Mouse (Mus musculus) CH12.LX (cell line): ENCODE measurements at regions not wholly inside any gene's neighbourhood (a gene's known extent, or its start where the extent isn't known, plus 50 kb on each side); places are given as distances from the start of the nearest gene placed in this dataset.

Experiments used
- DNase-seq: peaks from one replicate; pipeline ENCODE4 v3.0.0-alpha.2; 2013; ENCODE audit errors: extremely low read depth
- H3K27ac ChIP-seq: 2 replicates; pipeline ENCODE4 v1.5.1; 2012; ENCODE audit warnings: low read depth, mild to moderate bottlenecking, control low read depth, moderate library complexity; ENCODE audit not compliant: insufficient read depth
- H3K27me3 ChIP-seq: replicated peaks from 2 replicates; pipeline ENCODE3; 2012; ENCODE audit warnings: inconsistent platforms
- H3K36me3 ChIP-seq, 2 experiments: replicated peaks in 1 of 2; 2 replicates each; pipeline versions ENCODE3 to v1.6.1; 2012; ENCODE audit warnings: inconsistent platforms in 1 of 2, low read length in 1 of 2, mild to moderate bottlenecking in 1 of 2, mixed read lengths in 1 of 2, moderate library complexity in 1 of 2; ENCODE audit not compliant: control insufficient read depth in 1 of 2, insufficient read depth in 1 of 2
- H3K4me1 ChIP-seq, 2 experiments: 2 replicates each; pipeline ENCODE4 v1.6.1; 2012; ENCODE audit warnings: inconsistent platforms in 1 of 2, moderate library complexity in 1 of 2; ENCODE audit not compliant: insufficient read depth in 2 of 2, control insufficient read depth in 1 of 2
- H3K4me2 ChIP-seq: 2 replicates; pipeline ENCODE4 v1.6.1; 2012; ENCODE audit warnings: low read depth, mild to moderate bottlenecking, control low read depth; ENCODE audit not compliant: poor library complexity, insufficient read depth, severe bottlenecking
- H3K4me3 ChIP-seq, 3 experiments: fragments of 150-350 bp in 1 of 3; sonication (generic) in 1 of 3; replicated peaks in 1 of 3; 2 replicates each; pipeline versions ENCODE3 to v1.5.1; 2011 to 2012; ENCODE audit warnings: low read depth in 2 of 3, low read length in 2 of 3, mild to moderate bottlenecking in 2 of 3, moderate library complexity in 2 of 3, control low read depth in 1 of 3, improper control_type of control experiment in 1 of 3, inconsistent platforms in 1 of 3, mixed read lengths in 1 of 3; ENCODE audit not compliant: poor library complexity in 1 of 3
- H3K79me2 ChIP-seq: replicated peaks from 2 replicates; pipeline ENCODE4 v1.6.1; 2012; ENCODE audit warnings: mild to moderate bottlenecking, moderate library complexity; ENCODE audit not compliant: control insufficient read depth, poor library complexity, insufficient read depth, severe bottlenecking; ENCODE audit errors: extremely low read depth
- H3K9ac ChIP-seq: 2 replicates; pipeline ENCODE4 v1.6.1; 2012; ENCODE audit warnings: low read depth, mild to moderate bottlenecking, control low read depth, moderate library complexity; ENCODE audit not compliant: insufficient read depth
- H3K9me3 ChIP-seq: replicated peaks from 2 replicates; pipeline ENCODE3; 2012; ENCODE audit warnings: low read length, inconsistent platforms, mixed read lengths
- BHLHE40 ChIP-seq: IDR thresholded peaks from 2 replicates; pipeline ENCODE4 v1.6.1; 2011; ENCODE audit warnings: mild to moderate bottlenecking, low read depth, low read length, improper control_type of control experiment
- E2F4 ChIP-seq: IDR thresholded peaks from 2 replicates; pipeline ENCODE4 v1.6.1; 2011; ENCODE audit warnings: low read depth, low read length, improper control_type of control experiment; ENCODE audit not compliant: insufficient replicate concordance
- ELF1 ChIP-seq: IDR thresholded peaks from 2 replicates; pipeline ENCODE4 v1.6.1; 2014; ENCODE audit warnings: low read depth, mild to moderate bottlenecking, inconsistent platforms, low read length, improper control_type of control experiment
- EP300 ChIP-seq: IDR thresholded peaks from 2 replicates; pipeline ENCODE4 v1.6.1; 2011; ENCODE audit warnings: low read length, improper control_type of control experiment
- GABPA ChIP-seq: IDR thresholded peaks from 2 replicates; pipeline ENCODE4 v1.6.1; 2012; ENCODE audit warnings: low read depth, low read length, improper control_type of control experiment, inconsistent platforms; ENCODE audit not compliant: insufficient replicate concordance
- IRF4 ChIP-seq: IDR thresholded peaks from 2 replicates; pipeline ENCODE4 v1.6.1; 2014; ENCODE audit warnings: low read depth, mild to moderate bottlenecking, inconsistent platforms, low read length, improper control_type of control experiment
- JUN ChIP-seq: IDR thresholded peaks from 2 replicates; pipeline ENCODE4 v1.6.1; 2011; ENCODE audit warnings: low read depth, mild to moderate bottlenecking, low read length, improper control_type of control experiment, moderate library complexity; ENCODE audit not compliant: insufficient read depth
- JUND ChIP-seq: conservative IDR thresholded peaks from 2 replicates; pipeline ENCODE4 v1.6.1; 2011; ENCODE audit warnings: low read depth, low read length, improper control_type of control experiment
- KAT2A ChIP-seq: IDR thresholded peaks from 2 replicates; pipeline ENCODE4 v1.6.1; 2012; ENCODE audit warnings: low read length, improper control_type of control experiment, inconsistent platforms; ENCODE audit not compliant: insufficient replicate concordance
- MAX ChIP-seq: IDR thresholded peaks from 2 replicates; pipeline ENCODE4 v1.6.1; 2011; ENCODE audit warnings: low read length, improper control_type of control experiment
- MAZ ChIP-seq: IDR thresholded peaks from 2 replicates; pipeline ENCODE4 v1.6.1; 2012; ENCODE audit warnings: low read depth, mild to moderate bottlenecking, inconsistent platforms, low read length, improper control_type of control experiment, moderate library complexity
- MEF2A ChIP-seq: IDR thresholded peaks from 2 replicates; pipeline ENCODE4 v1.6.1; 2014; ENCODE audit warnings: low read depth, mild to moderate bottlenecking, inconsistent platforms, low read length, improper control_type of control experiment, borderline replicate concordance
- MXI1 ChIP-seq: IDR thresholded peaks from 2 replicates; pipeline ENCODE4 v1.6.1; 2011; ENCODE audit warnings: mild to moderate bottlenecking, low read depth, low read length, improper control_type of control experiment
- MYC ChIP-seq: IDR thresholded peaks from 2 replicates; pipeline ENCODE4 v1.6.1; 2011; ENCODE audit warnings: low read depth, mild to moderate bottlenecking, improper control_type of control experiment, low read length
- NRF1 ChIP-seq: IDR thresholded peaks from 2 replicates; pipeline ENCODE4 v1.6.1; 2014; ENCODE audit warnings: low read depth, mild to moderate bottlenecking, inconsistent platforms, low read length, improper control_type of control experiment, moderate library complexity
- PAX5 ChIP-seq: IDR thresholded peaks from 2 replicates; pipeline ENCODE4 v1.6.1; 2012; ENCODE audit warnings: low read length, inconsistent platforms, mixed read lengths
- POLR2A ChIP-seq: IDR thresholded peaks from 2 replicates; pipeline ENCODE4 v1.6.1; 2011; ENCODE audit warnings: low read depth, mild to moderate bottlenecking, improper control_type of control experiment, low read length
- POLR2AphosphoS2 ChIP-seq: IDR thresholded peaks from 2 replicates; pipeline ENCODE4 v1.6.1; 2011; ENCODE audit warnings: low read depth, low read length, improper control_type of control experiment
- RAD21 ChIP-seq: IDR thresholded peaks from 2 replicates; pipeline ENCODE4 v1.6.1; 2011; ENCODE audit warnings: low read depth, mild to moderate bottlenecking, low read length, improper control_type of control experiment, moderate library complexity
- SIN3A ChIP-seq: IDR thresholded peaks from 2 replicates; pipeline ENCODE4 v1.6.1; 2012; ENCODE audit warnings: low read length, improper control_type of control experiment, inconsistent platforms
- SMC3 ChIP-seq: IDR thresholded peaks from 2 replicates; pipeline ENCODE4 v1.6.1; 2011; ENCODE audit warnings: low read depth, low read length, improper control_type of control experiment
- TCF12 ChIP-seq: IDR thresholded peaks from 2 replicates; pipeline ENCODE4 v1.6.1; 2014; ENCODE audit warnings: low read depth, mild to moderate bottlenecking, inconsistent platforms, low read length, improper control_type of control experiment
- UBTF ChIP-seq: IDR thresholded peaks from 2 replicates; pipeline ENCODE4 v1.6.1; 2012; ENCODE audit warnings: low read depth, mild to moderate bottlenecking, inconsistent platforms, low read length, improper control_type of control experiment, moderate library complexity
- USF2 ChIP-seq: conservative IDR thresholded peaks from 2 replicates; pipeline ENCODE4 v1.6.1; 2011; ENCODE audit warnings: low read depth, low read length, improper control_type of control experiment
- ZC3H11A ChIP-seq: IDR thresholded peaks from 2 replicates; pipeline ENCODE4 v1.6.1; 2012; ENCODE audit warnings: low read depth, mild to moderate bottlenecking, inconsistent platforms, low read length, improper control_type of control experiment
- ZKSCAN1 ChIP-seq: IDR thresholded peaks from 2 replicates; pipeline ENCODE4 v1.6.1; 2012; ENCODE audit warnings: low read depth, inconsistent platforms, low read length, improper control_type of control experiment, borderline replicate concordance
- ZNF384 ChIP-seq: IDR thresholded peaks from 2 replicates; pipeline ENCODE4 v1.6.1; 2012; ENCODE audit warnings: low read depth, low read length, improper control_type of control experiment, inconsistent platforms
- dilution Hi-C: fragments of 300-500 bp; cut with MboI; formaldehyde crosslinking; loops from 2 replicates; pipeline ENCODE4 v1.14.3; 2020; ENCODE audit warnings: low sequenced_read_pairs; ENCODE audit not compliant: extremely low pct_unique_long_range_greater_than_20kb, extremely low pct_ligation_motif_present
- in situ Hi-C: fragments of 300-500 bp; cut with MboI; formaldehyde crosslinking; loops from 3 replicates; pipeline ENCODE4 v1.14.3; 2019; ENCODE audit warnings: low sequenced_read_pairs, low pct_ligation_motif_present, low pct_unique_long_range_greater_than_20kb, mixed read lengths

GRCm38 (mm10) chr16:76764994-76765393 is 248.5 kb upstream of the Usp25 start:
- Histone ChIP-seq H3K9ac (no peak overlapping the region), H3K4me1 (no peaks in the 10 kb centered on the region), H3K79me2 (no peaks in the 10 kb centered on the region), H3K36me3 (no peaks in the 10 kb centered on the region), H3K4me3 (no peak overlapping the region), H3K27me3 (no peaks in the 10 kb centered on the region), H3K27ac (no peak overlapping the region), H3K9me3 (peaks cover 66% of the 10 kb centered on the region), H3K4me2 (no peak overlapping the region)
- TF ChIP-seq MXI1 = no peak
- no peak for TF ChIP-seq POLR2A
- no peak for TF ChIP-seq MAX
- TF ChIP-seq EP300 = no peak
- TF ChIP-seq BHLHE40 = no peak
- DNase-seq = no peak
- dilution Hi-C loops = no loop called here
- in situ Hi-C loops = no loop called here

GRCm38 (mm10) chr16:76762619-76763283 is 250.8 kb upstream of the Usp25 start:
- no peaks in the 10 kb centered on the region for H3K79me2 ChIP-seq
- DNase-seq = no peak

GRCm38 (mm10) chr16:76761848-76762247 is 251.7 kb upstream of the Usp25 start:
- H3K4me2 ChIP-seq = no peak overlapping the region
- in situ Hi-C loops (no loop called here), dilution Hi-C loops (no loop called here)
- peaks cover 65% of the 10 kb centered on the region for H3K9me3 ChIP-seq
- H3K36me3 ChIP-seq = no peaks in the 10 kb centered on the region
- no peaks in the 10 kb centered on the region for H3K4me1 ChIP-seq
- no peaks in the 10 kb centered on the region for H3K27me3 ChIP-seq
- no peak overlapping the region for H3K4me3 ChIP-seq
- TF ChIP-seq MYC = no peak
- TF ChIP-seq MAX = no peak
- no peak for TF ChIP-seq E2F4
- TF ChIP-seq SMC3 = no peak
- no peak for TF ChIP-seq MEF2A
- no peak for TF ChIP-seq USF2
- no peak for TF ChIP-seq IRF4
- no peak for TF ChIP-seq POLR2A
- TF ChIP-seq KAT2A = no peak
- TF ChIP-seq JUN = no peak
- TF ChIP-seq UBTF = no peak
- no peak for TF ChIP-seq ZC3H11A
- TF ChIP-seq MAZ = no peak
- TF ChIP-seq SIN3A = no peak
- no peak for TF ChIP-seq POLR2AphosphoS2
- no peak for TF ChIP-seq NRF1
- no peak for TF ChIP-seq JUND
- no peak overlapping the region for H3K27ac ChIP-seq
- no peaks in the 10 kb centered on the region for H3K79me2 ChIP-seq
- no peak overlapping the region for H3K9ac ChIP-seq
- no peak for DNase-seq

More at GRCm38 (mm10) chr16:76762619-76763283, 250.8 kb upstream of the Usp25 start:
- dilution Hi-C loops = no loop called here
- peaks cover 67% of the 10 kb centered on the region for H3K9me3 ChIP-seq
- H3K4me1 ChIP-seq = no peaks in the 10 kb centered on the region
- in situ Hi-C loops = no loop called here
- TF ChIP-seq ZKSCAN1 = no peak
- TF ChIP-seq RAD21 = no peak
- no peak for TF ChIP-seq ZNF384
- TF ChIP-seq POLR2A = no peak
- TF ChIP-seq MAX = no peak
- no peak for TF ChIP-seq TCF12
- TF ChIP-seq GABPA = no peak
- no peak for TF ChIP-seq PAX5
- TF ChIP-seq MEF2A = no peak
- TF ChIP-seq ELF1 = no peak
- no peak overlapping the region for H3K27ac ChIP-seq
- no peaks in the 10 kb centered on the region for H3K36me3 ChIP-seq
- no peaks in the 10 kb centered on the region for H3K27me3 ChIP-seq
- H3K4me2 ChIP-seq = no peak overlapping the region
- no peak overlapping the region for H3K4me3 ChIP-seq
- H3K9ac ChIP-seq = no peak overlapping the region
